Mouse (Mus musculus): ENCODE data around the gene Ccdc106. TPM values are rescaled to one million over a fixed set of nuclear protein-coding genes. Genes with fewer than 3 reads are reported as not detected.

The Ccdc106 gene
- polyA plus RNA-seq, 1 experiment from 2014 or later, result 40.0 TPM

DNA sequence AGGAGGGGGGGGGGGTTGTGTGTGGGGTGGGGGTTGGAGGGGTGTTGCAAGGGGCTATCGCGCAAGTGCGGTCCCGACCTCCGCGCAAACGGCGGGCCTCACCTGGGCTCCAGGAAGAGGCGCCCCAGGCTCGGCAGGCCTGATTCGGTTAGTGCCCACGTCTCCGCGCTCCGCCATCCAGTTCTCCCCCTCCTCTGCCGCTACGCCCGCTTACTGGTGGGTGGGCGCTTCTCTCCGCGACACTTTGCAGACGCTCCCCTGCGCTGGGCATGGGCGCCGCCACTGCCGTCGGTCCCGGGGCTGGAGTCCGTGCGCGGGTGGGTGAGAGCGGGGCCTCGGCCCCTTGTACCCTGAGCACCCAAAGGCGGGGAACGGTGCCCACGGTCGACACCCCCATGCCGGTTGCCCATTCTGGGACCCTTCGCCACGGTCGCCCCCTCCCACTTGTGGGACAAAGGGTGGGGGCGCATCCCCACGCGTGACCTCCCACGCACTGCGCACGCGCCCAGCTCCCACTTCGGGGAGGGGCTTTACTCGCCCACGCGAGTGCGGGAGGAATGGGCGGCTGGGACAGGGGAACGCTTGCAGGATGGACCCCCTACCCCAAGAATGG, 36.4 kb downstream of the Ccdc106 start:
- H3K9ac ChIP-seq, result peak overlapping the region; percentile 84
- peak; percentile 1; the same call in 1 of the 2 replicates for ATAC-seq (ENCODE audit: low read depth)
- no peaks in the 10 kb centered on the region for H3K9me3 ChIP-seq
- WGBS, result 2% methylated on average over 55 of the region's 55 CpGs
- peak overlapping the region; percentile 55 for H3K4me2 ChIP-seq
- peaks cover 63% of the 10 kb centered on the region for H3K27me3 ChIP-seq
- H3K4me3 ChIP-seq, result peak overlapping the region; percentile 56
- H3K4me1 ChIP-seq (replicated peaks), result peaks cover 83% of the 10 kb centered on the region
- H3K27ac ChIP-seq (replicated peaks), result peak overlapping the region; percentile 65
- no peaks in the 10 kb centered on the region for H3K36me3 ChIP-seq

DNA sequence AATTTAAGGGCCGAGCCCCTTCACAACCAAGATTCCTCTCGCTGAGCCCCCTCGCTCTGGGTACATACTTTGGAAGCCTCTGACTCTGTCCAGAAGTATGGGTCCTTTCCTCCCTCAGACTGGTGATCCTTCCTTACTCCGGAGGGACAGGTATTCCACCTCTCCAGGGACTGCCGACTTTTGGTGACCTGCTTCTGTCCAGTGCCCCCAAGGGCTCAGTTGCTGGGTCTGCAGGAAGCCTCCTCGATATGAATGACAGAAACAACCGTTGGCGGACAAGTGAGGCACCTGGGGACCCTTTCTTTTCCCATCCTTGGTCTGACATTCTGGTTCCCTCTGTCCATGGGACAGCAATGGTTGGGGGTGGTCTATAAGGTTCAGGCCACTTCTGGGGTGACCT, 37.0 kb downstream of the Ccdc106 start:
- Histone ChIP-seq H3K4me2 (peak overlapping the region; percentile 55), H3K27me3 (peaks cover 63% of the 10 kb centered on the region), H3K9me3 (no peaks in the 10 kb centered on the region), H3K4me1 (replicated peaks) (peaks cover 76% of the 10 kb centered on the region), H3K36me3 (no peaks in the 10 kb centered on the region), H3K9ac (peak overlapping the region; percentile 84), H3K4me3 (peak overlapping the region; percentile 56), H3K27ac (replicated peaks) (peak overlapping the region; percentile 65; the same call in 1 of the 2 replicates)
- 30% methylated on average over 8 of the region's 8 CpGs for WGBS
- no peak for ATAC-seq (ENCODE audit: low read depth)

DNA sequence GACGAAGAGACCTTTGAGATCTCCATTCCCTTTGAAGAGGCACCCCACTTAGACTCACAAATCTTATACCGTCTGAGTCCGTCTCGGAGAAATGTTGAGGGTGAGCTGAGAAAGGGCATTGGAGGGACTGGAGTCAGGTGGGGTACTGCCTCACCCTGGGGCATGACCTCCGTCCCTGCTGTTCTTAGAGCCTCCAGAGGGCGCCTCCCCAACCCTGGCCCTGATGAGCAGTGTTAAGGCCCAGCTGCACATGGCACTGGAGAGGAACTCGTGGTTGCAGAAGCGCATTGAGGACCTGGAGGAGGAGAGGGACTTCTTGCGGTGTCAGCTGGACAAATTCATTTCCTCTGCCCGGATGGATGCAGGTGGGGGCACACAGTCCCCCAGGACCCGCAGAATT, 37.5 kb downstream of the Ccdc106 start:
- Histone ChIP-seq H3K27ac (replicated peaks) (no peak overlapping the region), H3K4me2 (peak overlapping the region; percentile 55), H3K4me1 (replicated peaks) (peaks cover 72% of the 10 kb centered on the region), H3K9me3 (no peaks in the 10 kb centered on the region), H3K27me3 (peaks cover 59% of the 10 kb centered on the region), H3K4me3 (peak overlapping the region; percentile 56), H3K36me3 (no peaks in the 10 kb centered on the region), H3K9ac (peak overlapping the region; percentile 84)
- ATAC-seq (ENCODE audit: low read depth), result no peak
- 26% methylated on average over 11 of the region's 11 CpGs for WGBS

DNA sequence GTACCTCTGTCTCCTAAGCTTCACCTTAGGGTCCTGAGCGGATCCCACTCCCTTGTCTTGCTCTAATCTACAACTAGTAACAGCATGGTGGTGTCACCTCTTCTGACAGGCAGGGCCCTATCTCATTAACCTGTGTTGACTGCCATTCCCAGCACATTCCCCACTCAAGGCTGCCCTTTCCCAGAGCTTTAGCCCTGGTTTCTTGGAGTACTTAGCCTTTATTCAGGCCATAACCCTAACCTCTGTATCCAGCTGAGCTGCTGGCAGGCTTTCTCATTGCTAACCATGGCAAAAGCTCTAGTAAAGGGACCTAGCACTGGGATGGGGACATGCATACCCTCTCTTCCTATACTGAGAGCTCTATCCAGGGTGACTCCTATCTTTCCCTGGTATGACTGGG, 38.3 kb downstream of the Ccdc106 start:
- no peak overlapping the region for H3K4me2 ChIP-seq
- H3K36me3 ChIP-seq, result no peaks in the 10 kb centered on the region
- no peak for ATAC-seq (ENCODE audit: low read depth)
- H3K27me3 ChIP-seq, result peaks cover 50% of the 10 kb centered on the region
- H3K27ac ChIP-seq (replicated peaks), result no peak overlapping the region
- H3K9ac ChIP-seq, result 0 out of 2 replicates have a peak overlapping the region, but pooled peaks have one; percentile 26
- H3K9me3 ChIP-seq, result no peaks in the 10 kb centered on the region
- 100% methylated on average over 1 of the region's 1 CpGs for WGBS
- peaks cover 72% of the 10 kb centered on the region for H3K4me1 ChIP-seq (replicated peaks)
- no peak overlapping the region for H3K4me3 ChIP-seq

DNA sequence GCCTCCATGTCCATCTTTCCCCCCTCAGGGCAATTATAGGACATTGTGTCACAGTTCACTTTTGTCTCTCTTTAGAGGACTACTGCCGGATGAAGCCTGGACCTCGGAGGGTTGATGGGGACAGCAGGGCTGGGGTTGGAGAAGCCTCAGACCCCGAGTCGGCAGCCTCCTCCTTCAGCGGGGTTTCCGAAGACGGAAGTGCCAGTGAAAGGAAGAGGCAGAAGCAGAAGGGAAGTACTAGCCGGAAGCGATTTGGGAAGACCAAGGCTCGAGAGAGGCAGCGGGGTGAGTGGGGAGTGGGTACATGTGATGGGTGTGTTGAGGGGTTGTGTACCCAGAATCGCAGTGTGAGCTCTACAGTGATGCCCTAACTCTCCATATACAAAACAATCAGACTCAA, 39.1 kb downstream of the Ccdc106 start:
- H3K4me2 ChIP-seq, result peak overlapping the region; percentile 97; the same call in 1 of the 2 replicates
- H3K4me1 ChIP-seq (replicated peaks), result peaks cover 72% of the 10 kb centered on the region
- ATAC-seq (ENCODE audit: low read depth), result no peak

DNA sequence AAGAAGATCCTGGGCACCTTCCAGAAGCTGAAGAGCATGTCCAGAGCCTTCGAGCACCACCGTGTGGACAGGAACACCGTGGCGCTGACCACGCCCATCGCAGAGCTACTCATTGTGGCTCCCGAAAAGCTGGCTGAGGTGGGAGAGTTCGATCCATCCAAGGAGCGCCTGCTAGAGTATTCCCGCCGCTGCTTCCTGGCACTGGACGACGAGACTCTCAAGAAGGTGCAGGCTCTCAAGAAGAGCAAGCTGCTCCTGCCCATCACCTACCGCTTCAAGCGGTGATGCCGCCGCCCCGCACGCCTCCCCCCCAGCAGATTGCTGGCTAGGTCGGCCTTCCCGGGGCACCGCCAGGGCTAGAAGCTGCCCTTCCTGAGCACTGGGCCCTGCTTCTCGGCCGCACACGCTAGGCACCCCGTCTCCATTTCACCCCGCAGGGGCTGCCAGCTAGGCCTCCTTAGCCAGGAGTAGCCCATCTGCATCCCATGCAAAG, 39.9 kb downstream of the Ccdc106 start:
- peak; percentile 0; the same call in 1 of the 2 replicates for ATAC-seq (ENCODE audit: low read depth)
- H3K36me3 ChIP-seq, result no peaks in the 10 kb centered on the region
- peak overlapping the region; percentile 82 for H3K4me3 ChIP-seq
- peak overlapping the region; percentile 88 for H3K9ac ChIP-seq
- WGBS, result 2% methylated on average over 27 of the region's 27 CpGs
- peak overlapping the region; percentile 97 for H3K4me2 ChIP-seq
- peaks cover 72% of the 10 kb centered on the region for H3K4me1 ChIP-seq (replicated peaks)
- H3K27ac ChIP-seq (replicated peaks), result peak overlapping the region; percentile 99
- peaks cover 34% of the 10 kb centered on the region for H3K27me3 ChIP-seq
- H3K9me3 ChIP-seq, result no peaks in the 10 kb centered on the region

More for the DNA sequence above, 39.1 kb downstream of the Ccdc106 start:
- 91% methylated on average over 12 of the region's 12 CpGs for WGBS
- Histone ChIP-seq H3K27me3 (peaks cover 42% of the 10 kb centered on the region), H3K27ac (replicated peaks) (peak overlapping the region; percentile 99), H3K4me3 (no peak overlapping the region), H3K9ac (peak overlapping the region; percentile 88), H3K36me3 (no peaks in the 10 kb centered on the region), H3K9me3 (no peaks in the 10 kb centered on the region)

DNA sequence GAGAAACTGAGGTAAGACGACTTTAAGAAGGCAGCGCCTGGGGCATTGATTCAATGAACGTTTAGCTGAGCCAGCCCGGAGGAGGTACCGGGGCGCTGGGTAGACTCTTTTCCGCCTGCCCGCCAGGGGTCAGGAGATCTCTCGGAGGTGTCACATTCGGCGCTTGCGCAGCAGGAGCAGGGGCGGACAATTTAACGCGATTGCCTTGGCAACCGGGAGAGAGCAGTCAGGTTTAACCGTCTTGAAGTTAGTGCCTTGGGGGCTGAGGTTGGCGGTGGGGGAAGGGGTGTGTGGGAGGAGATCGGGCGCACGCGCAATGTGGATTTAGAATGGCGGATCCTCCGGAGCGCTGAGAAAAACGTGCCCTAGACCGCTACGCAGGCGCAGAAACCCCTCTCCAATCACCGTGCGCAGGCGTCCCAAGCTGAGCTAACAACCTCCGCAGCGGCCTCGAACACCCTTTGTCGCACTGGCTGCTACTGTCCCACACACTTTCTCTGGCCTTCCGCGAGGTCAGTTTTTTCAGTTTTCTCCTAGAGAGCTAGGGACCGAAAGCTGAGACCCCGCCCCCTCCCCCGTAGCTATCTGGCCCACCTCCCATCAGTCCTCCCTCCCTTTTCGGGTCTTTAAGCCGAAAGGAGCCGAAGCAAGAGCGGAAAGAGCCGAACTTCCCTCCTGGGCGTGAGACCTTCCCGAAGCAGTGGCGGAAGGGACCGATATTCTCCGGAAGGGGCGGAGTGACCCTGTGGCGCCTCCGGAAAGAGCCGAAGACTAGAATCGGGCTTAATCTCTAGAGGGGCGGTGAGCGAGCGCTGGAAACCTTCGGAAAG, 40.8 kb downstream of the Ccdc106 start:
- H3K4me3 ChIP-seq, result peak overlapping the region; percentile 82
- peaks cover 76% of the 10 kb centered on the region for H3K4me1 ChIP-seq (replicated peaks)
- WGBS, result under 1% methylated on average over 60 of the region's 60 CpGs
- ATAC-seq (ENCODE audit: low read depth), result peak; percentile 90
- H3K27ac ChIP-seq (replicated peaks), result peak overlapping the region; percentile 99
- peak overlapping the region; percentile 97 for H3K4me2 ChIP-seq
- peaks cover 5% of the 10 kb centered on the region; the same call in 1 of the 2 replicates for H3K36me3 ChIP-seq
- no peaks in the 10 kb centered on the region for H3K9me3 ChIP-seq
- peak overlapping the region; percentile 88 for H3K9ac ChIP-seq
- H3K27me3 ChIP-seq, result peaks cover 25% of the 10 kb centered on the region

DNA sequence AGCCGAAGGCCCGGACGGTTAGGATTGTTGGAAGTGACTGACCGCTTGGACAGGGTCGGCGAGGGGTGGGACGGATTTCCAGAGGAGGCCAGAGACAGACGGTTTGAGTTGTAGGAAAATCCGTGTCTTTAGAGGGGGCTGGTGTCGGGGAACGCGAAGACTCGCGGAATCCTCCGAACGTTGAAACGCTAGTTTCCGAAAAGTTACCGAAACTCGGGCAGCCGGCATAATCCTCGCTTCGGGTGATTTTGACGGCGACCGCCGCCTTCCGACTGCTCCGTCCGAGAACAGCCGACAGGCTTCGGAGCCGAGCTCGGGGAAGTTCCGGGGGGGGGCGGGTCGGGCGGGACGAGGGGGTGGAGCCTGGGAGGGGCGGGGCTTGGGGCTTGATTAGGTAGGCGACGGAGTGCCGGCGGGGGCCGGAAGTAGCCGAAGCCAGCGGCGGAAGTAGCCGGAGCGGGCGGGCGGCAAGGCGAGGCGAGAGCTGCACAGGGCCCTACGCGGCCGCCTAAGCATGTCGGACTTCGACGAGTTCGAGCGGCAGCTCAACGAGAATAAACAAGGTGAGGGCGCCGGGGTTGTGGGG, 41.5 kb downstream of the Ccdc106 start, which contains the start of gene U2af2:
U2af2 (plus strand) TSS at position 370 of the 586 bp plus-strand sequence.
- Histone ChIP-seq H3K4me2 (peak within 1 kb of the TSS; percentile 97), H3K36me3 (peaks cover 12% of the 10 kb centered on the region), H3K4me3 (peak within 1 kb of the TSS; percentile 82), H3K9me3 (no peaks in the 10 kb centered on the region), H3K4me1 (replicated peaks) (peaks cover 71% of the 10 kb centered on the region), H3K9ac (peak within 1 kb of the TSS; percentile 88), H3K27me3 (peaks cover 20% of the 10 kb centered on the region), H3K27ac (replicated peaks) (peak within 1 kb of the TSS; percentile 99)
- peak; percentile 77 for ATAC-seq (ENCODE audit: low read depth)
- under 1% methylated on average over 63 of the region's 65 CpGs for WGBS

DNA sequence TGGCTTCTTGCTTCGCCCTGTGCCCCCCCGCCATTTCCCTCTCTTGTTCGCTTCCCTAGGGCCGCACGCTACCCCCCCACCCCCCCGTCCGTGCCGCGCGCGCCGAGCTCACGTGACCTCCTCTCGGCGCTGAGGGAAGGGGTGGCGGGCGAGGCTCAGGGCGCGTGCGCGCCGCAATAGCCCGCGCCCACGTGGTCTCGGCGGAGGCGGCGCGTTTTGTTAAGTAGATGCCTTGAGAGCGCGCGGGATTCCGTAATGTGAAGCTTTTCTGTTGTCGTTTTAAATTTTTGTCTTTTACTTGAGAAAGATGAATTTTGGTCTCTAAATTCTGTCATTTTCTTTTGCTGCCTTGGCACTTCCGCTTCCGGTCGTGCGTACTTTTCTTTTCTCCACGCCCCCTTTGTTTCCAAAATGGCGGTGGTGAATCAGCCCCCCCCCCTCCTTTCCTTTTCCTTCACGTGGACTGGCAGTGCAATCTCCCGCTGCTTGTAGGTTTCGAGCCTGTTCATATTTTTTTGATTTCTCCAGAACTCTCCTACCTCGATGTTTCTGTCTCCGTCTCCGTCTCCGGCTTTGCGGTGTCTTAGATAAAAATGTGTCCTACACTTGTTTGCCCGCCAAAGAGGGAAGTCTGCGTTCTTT, 42.1 kb downstream of the Ccdc106 start:
- under 1% methylated on average over 46 of the region's 51 CpGs for WGBS
- Histone ChIP-seq H3K27me3 (peaks cover 14% of the 10 kb centered on the region), H3K4me2 (peak overlapping the region; percentile 97), H3K9ac (peak overlapping the region; percentile 88), H3K4me1 (replicated peaks) (peaks cover 65% of the 10 kb centered on the region), H3K9me3 (no peaks in the 10 kb centered on the region), H3K36me3 (peaks cover 18% of the 10 kb centered on the region), H3K27ac (replicated peaks) (peak overlapping the region; percentile 99), H3K4me3 (peak overlapping the region; percentile 82)
- peak; percentile 28 for ATAC-seq (ENCODE audit: low read depth)

DNA sequence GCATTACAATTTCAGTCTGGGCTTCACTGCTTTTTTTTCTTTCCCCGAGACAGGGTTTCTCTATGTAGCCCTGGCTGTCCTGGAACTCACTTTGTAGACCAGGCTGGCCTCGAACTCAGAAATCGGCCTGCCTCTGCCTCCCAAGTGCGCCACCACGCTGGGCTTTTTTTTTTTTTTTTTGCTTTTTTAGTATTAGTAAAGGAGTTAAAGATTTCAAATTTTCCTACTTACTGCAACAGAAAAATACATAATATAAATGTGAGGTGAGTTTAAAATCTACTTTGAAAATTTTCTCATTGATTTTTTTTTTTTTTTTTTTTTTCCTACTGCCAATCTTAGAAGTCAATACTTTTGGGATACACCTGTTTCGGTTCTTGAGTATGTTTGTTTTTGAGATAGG, 44.5 kb downstream of the Ccdc106 start:
- H3K9ac ChIP-seq, result no peak overlapping the region
- no peaks in the 10 kb centered on the region for H3K9me3 ChIP-seq
- H3K27me3 ChIP-seq, result no peaks in the 10 kb centered on the region
- peaks cover 42% of the 10 kb centered on the region for H3K36me3 ChIP-seq
- ATAC-seq (ENCODE audit: low read depth), result no peak
- H3K4me3 ChIP-seq, result no peak overlapping the region
- 92% methylated on average over 6 of the region's 6 CpGs for WGBS
- peaks cover 41% of the 10 kb centered on the region for H3K4me1 ChIP-seq (replicated peaks)
- no peak overlapping the region for H3K4me2 ChIP-seq
- no peak overlapping the region for H3K27ac ChIP-seq (replicated peaks)

DNA sequence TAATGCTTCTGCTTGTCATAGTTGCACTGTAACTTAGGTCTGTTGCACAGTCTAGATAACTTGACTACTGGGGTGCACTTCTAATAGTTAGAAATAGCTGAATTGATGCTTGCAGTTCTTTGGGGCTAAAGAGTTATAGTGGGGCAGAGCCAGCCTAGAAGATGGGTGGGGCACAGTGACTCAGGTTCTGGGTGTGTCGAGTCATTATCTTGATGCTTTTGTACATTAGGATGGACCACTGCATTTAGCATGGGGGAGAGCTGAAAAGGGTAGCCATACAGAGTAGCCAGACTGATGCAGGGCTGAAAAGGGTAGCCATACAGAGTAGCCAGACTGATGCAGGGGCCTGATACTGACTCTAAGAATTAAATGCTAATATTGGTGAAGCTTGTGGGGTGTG, 53.2 kb downstream of the Ccdc106 start:
- no peak overlapping the region for H3K4me3 ChIP-seq
- no peak overlapping the region for H3K27ac ChIP-seq (replicated peaks)
- 94% methylated on average over 1 of the region's 1 CpGs for WGBS
- no peak overlapping the region for H3K4me2 ChIP-seq
- ATAC-seq (ENCODE audit: low read depth), result no peak
- H3K36me3 ChIP-seq, result peaks cover 95% of the 10 kb centered on the region
- H3K4me1 ChIP-seq (replicated peaks), result 0 out of 2 replicates have a peak, but pooled peaks cover under 1% of the 10 kb centered on the region
- H3K27me3 ChIP-seq, result no peaks in the 10 kb centered on the region
- H3K9ac ChIP-seq, result no peak overlapping the region
- no peaks in the 10 kb centered on the region for H3K9me3 ChIP-seq

Measured in neural tube, embryonic 13.5 days (tissue).